Mouse (Mus musculus): Measurements from ENCODE around the gene Rgr. TPM values are rescaled to one million over a fixed set of nuclear protein-coding genes. Genes with fewer than 3 reads are reported as not detected.

Rgr gene
- polyA plus RNA-seq, 1 experiment, result not detected

DNA sequence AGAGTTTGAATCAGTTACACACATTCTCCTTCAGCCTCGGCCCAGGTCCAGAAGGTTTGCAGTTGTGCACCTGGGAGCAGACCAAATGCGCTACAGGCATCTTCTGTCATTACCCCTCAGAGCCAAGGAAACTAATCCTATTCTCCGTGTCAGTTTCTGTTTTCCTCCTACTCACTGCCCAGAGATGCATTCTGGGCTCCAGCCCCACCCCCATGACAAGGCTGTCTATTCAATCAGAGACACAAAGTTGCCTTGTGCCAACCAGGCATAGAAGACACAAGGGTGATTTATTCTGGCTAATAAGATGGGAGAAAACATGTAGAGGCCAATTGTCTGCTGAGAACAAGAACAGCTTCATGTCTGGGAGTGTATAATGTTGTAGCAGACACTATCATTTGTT is 35.1 kb downstream of the Rgr start:
- TF ChIP-seq GATA1 (IDR thresholded peaks at IDR 0.05; ENCODE audit: low read length), result no peak

DNA sequence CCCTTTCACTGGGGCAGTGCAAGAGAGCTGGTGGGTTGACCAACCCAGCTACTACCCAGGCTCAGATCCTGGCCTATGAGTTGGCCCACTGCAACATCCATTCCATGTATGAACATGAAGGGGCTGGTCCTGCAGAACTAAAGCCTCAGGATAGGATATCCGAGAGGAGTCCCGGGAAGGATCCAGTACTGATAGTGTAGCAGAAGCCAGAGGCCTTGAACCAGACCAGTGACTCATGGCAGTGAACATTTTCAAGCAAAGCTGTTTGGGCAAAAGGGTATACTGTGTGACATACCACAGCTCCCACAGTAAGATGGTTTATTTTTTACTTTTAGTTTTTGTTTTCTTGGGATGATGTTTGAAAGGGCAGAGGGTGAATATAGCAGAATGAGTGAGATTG is 39.1 kb downstream of the Rgr start:
- TF ChIP-seq GATA1 (IDR thresholded peaks at IDR 0.05; ENCODE audit: low read length), result no peak

DNA sequence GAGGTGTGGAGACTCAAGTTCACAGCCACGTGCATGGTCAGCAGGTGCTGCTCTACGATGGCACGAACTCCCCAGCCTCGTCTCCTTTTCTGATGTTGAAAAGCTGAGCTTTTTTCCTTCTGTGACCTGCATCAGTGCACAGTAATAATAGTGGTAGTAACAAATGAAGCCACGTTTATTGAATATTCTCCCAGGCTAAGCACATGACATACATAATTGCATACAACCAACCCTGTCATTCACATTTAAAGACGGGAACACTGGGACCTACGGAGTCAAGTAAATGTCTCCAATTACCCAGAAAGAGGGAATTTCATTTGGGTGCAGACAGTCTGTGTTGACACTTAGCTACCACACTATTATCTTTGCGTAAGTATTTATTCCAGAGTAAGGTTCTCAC is 42.3 kb downstream of the Rgr start:
- TF ChIP-seq GATA1 (IDR thresholded peaks at IDR 0.05; ENCODE audit: low read length), result no peak

DNA sequence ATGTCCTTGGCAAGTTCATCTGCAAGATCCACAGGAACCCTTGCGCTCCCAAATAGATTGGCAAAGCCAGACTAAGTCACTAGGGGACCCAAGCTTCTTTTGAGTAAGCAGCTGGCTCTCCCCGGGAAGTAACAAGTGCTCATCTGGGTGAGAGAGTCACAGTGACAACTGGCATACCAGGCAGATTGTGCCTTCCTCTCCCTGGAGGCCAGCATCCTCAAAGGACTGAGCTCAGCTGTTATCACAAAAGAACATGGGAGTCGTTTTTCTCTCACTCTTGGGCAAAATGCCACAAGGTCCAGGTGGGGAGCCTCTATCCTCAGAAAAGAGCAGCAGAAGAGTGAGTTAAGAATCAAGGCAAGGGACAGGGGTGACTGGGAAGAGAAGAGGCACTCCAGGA is 42.9 kb downstream of the Rgr start:
- TF ChIP-seq GATA1 (IDR thresholded peaks at IDR 0.05; ENCODE audit: low read length), result no peak

DNA sequence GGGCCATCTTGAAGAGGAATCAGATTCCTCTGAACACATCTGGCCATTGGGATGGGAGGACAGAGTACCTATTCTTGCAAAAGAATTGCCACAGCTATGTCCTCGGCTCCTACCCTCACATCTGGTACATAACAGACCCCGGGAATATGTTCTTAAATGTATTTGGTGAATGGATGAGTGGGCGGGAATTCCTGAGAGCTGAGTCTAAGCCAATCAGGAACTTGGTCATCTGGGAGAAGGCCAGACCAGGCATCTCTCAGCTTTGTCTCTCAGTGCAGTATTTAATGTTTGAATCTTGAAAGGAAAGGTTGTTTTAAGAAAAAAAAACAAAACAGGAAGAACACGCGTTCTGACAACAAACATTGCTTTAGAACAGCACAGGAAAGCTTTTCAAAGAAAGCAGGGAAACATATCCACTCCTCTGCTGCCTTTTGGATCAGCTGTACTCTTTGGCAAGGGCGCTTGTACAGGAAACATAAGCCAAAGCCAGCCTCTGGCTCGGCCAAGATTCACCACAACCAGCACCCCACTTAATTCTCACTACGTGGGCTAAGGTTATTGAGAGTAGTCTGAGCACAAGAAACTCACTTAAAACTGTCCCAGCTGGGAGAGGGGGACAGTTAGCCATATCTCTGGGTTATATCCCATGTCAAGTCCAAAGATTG is 45.2 kb downstream of the Rgr start:
- no peak for TF ChIP-seq GATA1 (IDR thresholded peaks at IDR 0.05; ENCODE audit: low read length)

DNA sequence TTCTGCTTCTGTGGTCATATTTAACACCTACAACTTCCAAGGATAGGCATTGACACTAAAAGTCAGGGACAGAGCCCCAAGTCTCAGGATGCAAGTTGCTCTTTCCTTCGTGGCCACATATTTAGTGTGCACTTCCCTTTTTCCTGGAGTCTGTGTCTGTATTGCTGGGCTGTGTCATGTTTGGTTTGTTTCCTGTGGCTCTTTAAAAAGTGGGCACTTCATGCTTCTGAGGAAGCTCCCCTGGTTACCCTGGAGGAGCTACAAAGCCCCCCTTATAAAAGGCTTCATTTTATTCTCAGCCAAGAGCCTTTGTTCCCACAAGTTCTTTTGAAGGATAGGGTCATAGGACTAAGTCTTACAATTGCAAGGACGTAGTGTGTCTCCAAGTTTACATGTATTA is 45.9 kb downstream of the Rgr start:
- TF ChIP-seq GATA1 (IDR thresholded peaks at IDR 0.05; ENCODE audit: low read length), result no peak

DNA sequence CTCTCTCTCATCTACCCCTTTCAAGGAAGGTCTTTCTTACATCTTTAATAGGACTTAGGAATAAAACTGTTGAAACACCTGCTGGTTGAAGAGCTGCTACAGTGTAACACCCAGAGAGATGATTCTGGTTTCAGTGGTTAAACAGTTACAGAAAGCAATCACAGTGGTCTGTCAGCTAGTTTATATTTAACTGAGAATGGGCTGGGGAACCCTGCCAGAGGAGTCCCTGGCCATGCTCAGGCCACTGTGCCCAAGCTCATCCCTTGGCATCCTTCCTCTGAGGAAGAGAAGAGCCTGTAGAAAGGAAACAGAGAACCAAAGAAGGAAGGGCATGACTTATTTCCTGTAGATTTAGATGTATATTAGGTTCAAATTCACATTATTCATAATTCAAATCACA is 59.0 kb downstream of the Rgr start:
- no peak for TF ChIP-seq GATA1 (IDR thresholded peaks at IDR 0.05; ENCODE audit: low read length)

DNA sequence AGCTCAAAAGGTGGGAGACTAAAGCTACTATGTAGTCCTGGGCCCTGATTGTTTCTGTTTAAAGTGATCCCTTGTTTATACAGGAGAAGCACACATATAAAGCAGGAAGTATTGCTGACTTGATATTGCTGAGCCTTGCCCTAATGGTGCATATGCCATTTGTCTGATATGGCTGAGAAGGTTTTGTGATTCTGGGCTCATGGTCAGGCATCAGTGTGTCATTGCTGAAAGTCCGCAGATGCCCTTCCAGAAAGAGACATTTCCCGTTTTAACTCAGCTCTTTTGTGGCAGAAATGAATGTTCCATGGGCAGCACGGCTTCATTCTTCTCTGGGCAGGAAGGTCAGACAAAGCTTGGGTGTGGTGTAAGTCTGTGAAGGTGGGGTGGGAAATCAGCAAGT is 63.1 kb downstream of the Rgr start:
- TF ChIP-seq GATA1 (IDR thresholded peaks at IDR 0.05; ENCODE audit: low read length), result no peak

Other genes with a start within 250 kb of the Rgr start
- gene Ccser2, start 80.2 kb downstream of the Rgr start, polyA plus RNA-seq (2012), result 0.49 and 0.56 TPM in 2 replicates
- not detected in 2 replicates for gene Lrit1, start 5.9 kb upstream of the Rgr start, polyA plus RNA-seq (2012)
- gene Lrit2, start 19.0 kb upstream of the Rgr start, polyA plus RNA-seq (2012), result not detected in 2 replicates
- gene Cdhr1, start 49.4 kb upstream of the Rgr start, polyA plus RNA-seq (2012), result not detected in 2 replicates
- gene 2610528A11Rik, start 65.1 kb upstream of the Rgr start, polyA plus RNA-seq (2012), result not detected in 2 replicates
- 17.7 and 20.0 TPM in 2 replicates for gene Ghitm, start 86.3 kb upstream of the Rgr start, polyA plus RNA-seq (2012)